Mouse (Mus musculus) E14TG2a.4 (cell line): ENCODE results near the gene Svop.

Experiments
- CTCF ChIP-seq: conservative IDR thresholded peaks from 2 replicates; pipeline ENCODE4 v1.5.1; 2014; ENCODE audit warnings: low read length
- NANOG ChIP-seq: IDR thresholded peaks from 2 replicates; pipeline ENCODE4 v1.6.1; 2014; ENCODE audit warnings: borderline replicate concordance, low read length, mixed read lengths

DNA sequence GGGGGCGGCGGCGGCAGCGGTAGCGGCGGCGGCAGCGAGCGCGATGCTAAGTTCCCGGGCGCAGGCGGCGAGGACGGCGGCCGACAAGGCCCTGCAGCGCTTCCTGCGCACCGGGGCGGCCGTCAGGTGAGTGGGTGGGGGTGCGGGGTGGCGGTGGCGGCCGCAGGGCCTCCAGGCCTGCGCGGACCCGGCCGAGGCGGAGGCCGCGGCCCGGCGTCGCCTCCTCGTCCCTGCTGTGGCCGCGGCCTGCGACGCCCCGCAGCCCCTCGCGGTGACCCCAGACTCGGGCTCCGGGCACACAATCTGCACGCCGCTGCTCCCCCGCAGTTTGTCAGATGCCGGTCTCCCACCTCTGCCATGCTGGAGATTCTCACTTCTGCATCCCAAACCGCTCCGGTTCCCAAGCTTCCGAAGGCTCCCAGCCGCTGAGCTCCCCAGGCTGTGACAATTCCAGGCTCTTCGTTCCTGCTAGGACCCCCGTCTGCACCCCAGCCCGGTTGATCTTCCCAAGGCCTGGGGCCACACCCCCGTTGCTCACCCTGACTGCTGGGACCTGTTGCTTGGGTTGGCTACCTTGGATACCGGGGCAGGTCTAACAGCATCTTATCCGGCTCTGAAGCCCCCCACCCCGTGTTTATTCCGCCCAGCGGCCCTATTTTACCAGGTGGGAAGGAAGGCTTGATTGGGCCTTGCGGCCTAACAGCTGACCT lies 9.2 kb upstream of the Svop start:
- TF ChIP-seq CTCF (no peak), NANOG (no peak)
